Mouse (Mus musculus) hindbrain, postnatal 0 days (tissue): ENCODE data around the gene Plekhh3. TPM values are rescaled to one million over a fixed set of nuclear protein-coding genes. Genes with fewer than 3 reads are reported as not detected.

Experiments used
- ATAC-seq: fragments of 200-750 bp; cut with Nextera tagmentation; 2 replicates; pipeline ENCODE4 v1.8.0; 2017; ENCODE audit warnings: mild to moderate bottlenecking, moderate TSS enrichment, moderate library complexity
- DNase-seq: peaks from one replicate; pipeline ENCODE4 v3.0.0-alpha.2; 2015; ENCODE audit warnings: low spot score
- H3K27ac ChIP-seq: fragments of 300-500 bp; sonication (generic); 2 replicates; pipeline ENCODE4 v1.5.1; 2014; ENCODE audit warnings: mild to moderate bottlenecking
- H3K27me3 ChIP-seq: fragments of 300-500 bp; sonication (generic); 2 replicates; pipeline ENCODE4 v1.6.1; 2014; ENCODE audit warnings: low read length, mixed read lengths; ENCODE audit not compliant: insufficient read depth
- H3K36me3 ChIP-seq: fragments of 300-500 bp; sonication (generic); 2 replicates; pipeline ENCODE4 v1.6.1; 2014; ENCODE audit warnings: low read length, mixed read lengths; ENCODE audit not compliant: insufficient read depth
- H3K4me1 ChIP-seq: fragments of 300-500 bp; sonication (generic); 2 replicates; pipeline ENCODE4 v1.6.1; 2014; ENCODE audit warnings: antibody characterized with exemption, low read length, mixed read lengths; ENCODE audit not compliant: insufficient read depth
- H3K4me2 ChIP-seq: fragments of 300-500 bp; sonication (generic); 2 replicates; pipeline ENCODE4 v1.6.1; 2014; ENCODE audit warnings: low read depth, mild to moderate bottlenecking, low read length, moderate library complexity, mixed read lengths
- H3K4me3 ChIP-seq: fragments of 300-500 bp; sonication (generic); 2 replicates; pipeline ENCODE4 v1.5.1; 2014; ENCODE audit warnings: low read length
- H3K9ac ChIP-seq: fragments of 300-500 bp; sonication (generic); replicated peaks from 2 replicates; pipeline ENCODE4 v1.6.1; 2014; ENCODE audit warnings: mild to moderate bottlenecking, low read length, moderate library complexity, mixed read lengths
- H3K9me3 ChIP-seq: fragments of 300-500 bp; sonication (generic); 2 replicates; pipeline ENCODE4 v1.6.1; 2016; ENCODE audit warnings: low read length, mixed read lengths
- CTCF ChIP-seq: IDR thresholded peaks from 2 replicates; pipeline ENCODE4 v1.5.1; 2016; ENCODE audit warnings: antibody characterized with exemption, control low read depth, low read depth
- WGBS: fragments of 180-500 bp; shearing (Covaris S2); extraction: QIAGEN DNeasy Blood & Tissue Kit; methylation state at CpG from one replicate; pipeline ENCODE4 v1.1.7; 2014; 5-methylcytosine and 5-hydroxymethylcytosine counted together
- polyA plus RNA-seq: library from polyadenylated mRNA; unstranded; fragments of >200 nt; fragmentation: Nextera tagmentation; extraction: Ambion mirVana; gene quantifications from 2 replicates; pipeline ENCODE4 v1.2.1, GENCODE M21; 2015
- total RNA-seq: library from RNA; depleted of rRNA; stranded (reverse); fragments of >200 nt; gene quantifications from 2 replicates; pipeline ENCODE4 v1.2.3, GENCODE M21; 2014

Plekhh3 gene
- total and polyA plus RNA-seq, 2 experiments from 2014 or later: 8.8 to 32.3 TPM

GRCm38 (mm10) chr11:101192646-101193045, 21.5 kb upstream of the Plekhh3 start:
- Histone ChIP-seq H3K9me3 (no peaks in the 10 kb centered on the region), H3K4me3 (no peak overlapping the region), H3K36me3 (peaks cover 9% of the 10 kb centered on the region), H3K4me2 (no peak overlapping the region), H3K27me3 (no peaks in the 10 kb centered on the region), H3K27ac (no peak overlapping the region), H3K4me1 (peaks cover 10% of the 10 kb centered on the region), H3K9ac (no peak overlapping the region)
- DNase-seq (no peak), ATAC-seq (no peak)
- no peak for TF ChIP-seq CTCF
- WGBS: 68% methylated on average over 6 of the region's 6 CpGs

DNA sequence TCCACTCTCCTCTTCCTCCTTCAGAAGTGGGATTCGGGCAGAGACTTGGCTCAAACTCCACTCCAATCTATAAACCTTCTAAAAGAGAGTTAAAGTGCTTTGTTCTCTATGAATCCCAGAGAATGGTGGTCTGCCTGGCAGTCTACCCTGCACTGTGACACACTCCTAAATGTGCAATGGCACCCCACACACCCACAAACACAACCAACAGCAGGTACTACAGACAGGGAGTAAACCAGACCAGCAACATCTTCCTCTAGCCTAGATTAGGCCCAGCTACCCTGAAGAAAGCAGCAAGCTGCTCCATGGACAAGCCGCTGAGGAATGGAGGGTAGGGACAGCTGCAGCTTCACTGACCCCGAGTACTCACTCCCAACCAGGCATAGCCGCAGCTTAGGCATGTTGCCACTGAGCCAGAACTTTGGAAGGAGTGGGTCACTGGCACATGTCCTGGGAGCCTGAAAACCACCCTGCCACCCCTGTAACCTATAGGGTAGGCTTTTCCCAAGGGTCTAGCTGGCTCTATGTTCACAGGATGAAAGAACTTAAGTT, 20.8 kb upstream of the Plekhh3 start:
- H3K27ac ChIP-seq: peak overlapping the region; percentile 82; the same call in 1 of the 2 replicates
- TF ChIP-seq CTCF: no peak
- no peak overlapping the region for H3K4me3 ChIP-seq
- peaks cover 10% of the 10 kb centered on the region for H3K4me1 ChIP-seq
- H3K9ac ChIP-seq: no peak overlapping the region
- no peaks in the 10 kb centered on the region for H3K9me3 ChIP-seq
- DNase-seq (no peak), ATAC-seq (no peak)
- 59% methylated on average over 4 of the region's 4 CpGs for WGBS
- H3K4me2 ChIP-seq: no peak overlapping the region
- no peaks in the 10 kb centered on the region for H3K27me3 ChIP-seq
- peaks cover 5% of the 10 kb centered on the region for H3K36me3 ChIP-seq

DNA sequence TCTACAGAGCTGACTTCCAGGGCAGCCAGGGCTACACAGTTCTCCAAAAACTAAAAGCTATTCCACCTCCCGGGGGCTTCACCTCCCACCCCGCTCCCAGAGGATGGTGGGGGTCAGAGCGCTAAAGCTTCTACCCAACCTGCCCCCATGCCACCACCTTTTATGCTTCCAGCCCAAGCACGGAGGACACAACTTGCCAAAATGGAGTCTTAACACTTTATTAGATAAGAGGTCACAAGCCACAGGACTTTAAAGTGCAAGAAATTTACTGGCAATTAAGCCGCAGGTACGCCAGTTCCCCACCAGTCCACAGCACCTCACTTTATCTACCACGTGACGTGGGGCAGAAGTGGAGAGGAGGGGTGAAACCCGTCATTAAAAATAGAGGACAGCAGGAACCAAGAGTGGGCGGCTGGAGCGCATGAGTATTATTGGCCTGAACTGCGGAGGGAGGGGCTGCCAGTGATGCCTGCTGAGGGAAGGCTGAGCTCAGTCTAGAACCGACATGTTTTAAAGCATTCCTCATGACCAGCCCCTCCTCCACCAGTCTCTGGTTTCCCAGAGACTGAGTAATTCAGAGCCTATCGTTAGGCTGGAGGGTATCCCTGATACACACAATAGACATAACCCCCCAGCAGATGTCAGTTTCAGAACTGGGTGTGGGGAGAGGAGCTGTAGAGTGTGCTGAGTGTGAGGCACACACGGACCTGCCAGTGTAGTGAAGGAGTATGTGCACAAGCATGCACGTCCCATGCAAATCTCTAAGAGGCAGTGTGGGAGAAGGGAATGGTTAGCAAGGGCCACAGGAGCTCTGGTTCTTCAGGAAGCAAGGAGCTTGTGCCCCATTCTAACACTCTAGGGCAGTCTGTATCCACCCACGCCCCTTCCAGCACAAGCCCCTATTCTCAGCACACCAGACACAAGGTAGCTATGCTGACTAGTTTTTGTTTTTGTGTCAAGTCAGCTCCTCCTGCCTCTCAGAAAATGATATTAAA, 20.1 kb upstream of the Plekhh3 start:
- no peak for TF ChIP-seq CTCF
- Histone ChIP-seq H3K36me3 (peaks cover 5% of the 10 kb centered on the region), H3K9ac (no peak overlapping the region), H3K4me2 (no peak overlapping the region), H3K27ac (peak overlapping the region; percentile 82; the same call in 1 of the 2 replicates), H3K9me3 (no peaks in the 10 kb centered on the region), H3K27me3 (no peaks in the 10 kb centered on the region), H3K4me3 (no peak overlapping the region), H3K4me1 (peaks cover 10% of the 10 kb centered on the region)
- ATAC-seq (no peak), DNase-seq (peak; percentile 33)
- WGBS: 51% methylated on average over 17 of the region's 17 CpGs

- H3K4me3 ChIP-seq: no peak overlapping the region
- H3K4me1 ChIP-seq: peaks cover 10% of the 10 kb centered on the region
- 27% methylated on average over 8 of the region's 8 CpGs for WGBS
- H3K27me3 ChIP-seq: no peaks in the 10 kb centered on the region
- peaks cover 5% of the 10 kb centered on the region; the same call in 1 of the 2 replicates for H3K36me3 ChIP-seq
- no peaks in the 10 kb centered on the region for H3K9me3 ChIP-seq
- no peak for TF ChIP-seq CTCF
- ATAC-seq (no peak), DNase-seq (no peak)
- H3K9ac ChIP-seq: 0 out of 2 replicates have a peak overlapping the region, but pooled peaks have one; percentile 9
- H3K27ac ChIP-seq: peak overlapping the region; percentile 82
- H3K4me2 ChIP-seq: no peak overlapping the region
Observed at GRCm38 (mm10) chr11:101190181-101190912, 19.2 kb upstream of the Plekhh3 start.

GRCm38 (mm10) chr11:101189495-101190180, 18.5 kb upstream of the Plekhh3 start:
- 0 out of 2 replicates have a peak overlapping the region, but pooled peaks have one; percentile 9 for H3K9ac ChIP-seq
- no peak overlapping the region for H3K4me2 ChIP-seq
- peak overlapping the region; percentile 82 for H3K27ac ChIP-seq
- peak; percentile 93 for ATAC-seq
- no peak overlapping the region for H3K4me3 ChIP-seq
- TF ChIP-seq CTCF: no peak
- 4% methylated on average over 6 of the region's 6 CpGs for WGBS
- no peaks in the 10 kb centered on the region for H3K9me3 ChIP-seq
- H3K27me3 ChIP-seq: no peaks in the 10 kb centered on the region
- peaks cover 10% of the 10 kb centered on the region; the same call in 1 of the 2 replicates for H3K36me3 ChIP-seq
- peaks cover 10% of the 10 kb centered on the region for H3K4me1 ChIP-seq
- peak; percentile 92 for DNase-seq
